Mouse (Mus musculus): Measurements from ENCODE around the gene Plekhd1. TPM values are rescaled to one million over a fixed set of nuclear protein-coding genes. Genes with fewer than 3 reads are reported as not detected.

The Plekhd1 gene
- polyA plus RNA-seq, 1 experiment from 2014 or later, result 1.5 TPM

GRCm38 (mm10) chr12:80668391-80668790 lies 24.0 kb upstream of the Plekhd1 start:
- Histone ChIP-seq H3K4me3 (no peak overlapping the region), H3K27me3 (no peaks in the 10 kb centered on the region), H3K4me1 (no peaks in the 10 kb centered on the region), H3K9me3 (no peaks in the 10 kb centered on the region), H3K9ac (no peak overlapping the region), H3K27ac (no peak overlapping the region), H3K4me2 (replicated peaks) (no peak overlapping the region), H3K36me3 (peaks cover 27% of the 10 kb centered on the region; the same call in 1 of the 2 replicates)
- 88% methylated on average over 2 of the region's 2 CpGs for WGBS
- no peak for ATAC-seq (ENCODE audit: insufficient number of reproducible peaks, insufficient read depth, low FRiP score, low TSS enrichment)

GRCm38 (mm10) chr12:80673170-80673569 lies 19.2 kb upstream of the Plekhd1 start:
- H3K4me2 ChIP-seq (replicated peaks), result no peak overlapping the region
- no peak for ATAC-seq (ENCODE audit: insufficient number of reproducible peaks, insufficient read depth, low FRiP score, low TSS enrichment)
- no peaks in the 10 kb centered on the region for H3K4me1 ChIP-seq
- no peak overlapping the region for H3K27ac ChIP-seq
- H3K9ac ChIP-seq, result no peak overlapping the region
- H3K27me3 ChIP-seq, result no peaks in the 10 kb centered on the region
- no peak overlapping the region for H3K4me3 ChIP-seq
- WGBS, result 16% methylated on average over 3 of the region's 3 CpGs
- H3K9me3 ChIP-seq, result no peaks in the 10 kb centered on the region
- peaks cover 38% of the 10 kb centered on the region for H3K36me3 ChIP-seq

- Histone ChIP-seq H3K9ac (no peak overlapping the region), H3K4me1 (no peaks in the 10 kb centered on the region), H3K4me2 (replicated peaks) (no peak overlapping the region), H3K4me3 (no peak overlapping the region), H3K36me3 (peaks cover 24% of the 10 kb centered on the region), H3K27ac (no peak overlapping the region), H3K27me3 (no peaks in the 10 kb centered on the region), H3K9me3 (no peaks in the 10 kb centered on the region)
- 67% methylated on average over 1 of the region's 1 CpGs for WGBS
- ATAC-seq (ENCODE audit: insufficient number of reproducible peaks, insufficient read depth, low FRiP score, low TSS enrichment), result no peak
Observed at GRCm38 (mm10) chr12:80681340-80681739, 11.1 kb upstream of the Plekhd1 start.

DNA sequence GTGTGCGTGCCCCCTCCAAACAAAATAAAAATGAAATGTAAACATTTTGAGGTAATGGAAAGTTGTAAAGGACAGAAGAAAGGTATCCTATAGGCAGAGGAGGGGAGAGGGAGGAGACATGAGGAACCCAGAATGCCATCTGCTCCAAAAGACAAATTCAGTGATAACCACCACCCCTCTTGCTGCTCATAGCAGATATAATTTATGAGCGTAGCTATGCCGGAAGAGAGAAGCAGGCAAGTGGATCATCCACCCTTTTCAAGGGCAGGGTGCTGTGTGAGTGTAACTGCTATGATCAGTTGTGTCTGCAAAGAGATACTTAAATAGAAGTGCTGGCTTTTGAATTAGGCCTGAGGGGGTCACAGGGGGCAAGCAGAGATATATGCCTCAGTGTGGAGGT lies 8.8 kb upstream of the Plekhd1 start:
- no peak for ATAC-seq (ENCODE audit: insufficient number of reproducible peaks, insufficient read depth, low FRiP score, low TSS enrichment)
- no peaks in the 10 kb centered on the region for H3K9me3 ChIP-seq
- no peak overlapping the region for H3K4me3 ChIP-seq
- WGBS, result 88% methylated on average over 3 of the region's 3 CpGs
- peaks cover 8% of the 10 kb centered on the region for H3K36me3 ChIP-seq
- H3K4me1 ChIP-seq, result no peaks in the 10 kb centered on the region
- no peak overlapping the region for H3K4me2 ChIP-seq (replicated peaks)
- H3K9ac ChIP-seq, result no peak overlapping the region
- H3K27ac ChIP-seq, result no peak overlapping the region
- no peaks in the 10 kb centered on the region for H3K27me3 ChIP-seq

DNA sequence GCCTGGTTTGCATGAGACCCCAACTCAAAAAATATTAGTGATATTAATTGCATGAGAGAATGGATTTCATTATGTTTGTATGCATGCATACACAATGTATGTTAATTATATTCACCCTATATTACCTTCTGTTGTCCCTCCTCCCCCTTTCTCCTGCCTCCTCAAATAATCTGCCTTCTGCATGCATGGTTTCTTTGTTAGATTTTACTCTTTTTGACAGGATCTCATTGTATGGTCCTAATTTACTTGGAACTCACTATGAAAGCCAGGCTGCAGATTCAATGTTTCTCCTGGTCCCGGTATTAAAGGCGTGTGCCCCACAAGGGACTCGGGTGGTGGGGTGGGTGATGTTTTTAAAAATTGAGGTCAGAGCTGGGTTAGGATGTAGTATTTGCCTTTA lies 8.1 kb upstream of the Plekhd1 start:
- no peak overlapping the region for H3K9ac ChIP-seq
- ATAC-seq (ENCODE audit: insufficient number of reproducible peaks, insufficient read depth, low FRiP score, low TSS enrichment), result no peak
- WGBS, result 82% methylated on average over 3 of the region's 3 CpGs

DNA sequence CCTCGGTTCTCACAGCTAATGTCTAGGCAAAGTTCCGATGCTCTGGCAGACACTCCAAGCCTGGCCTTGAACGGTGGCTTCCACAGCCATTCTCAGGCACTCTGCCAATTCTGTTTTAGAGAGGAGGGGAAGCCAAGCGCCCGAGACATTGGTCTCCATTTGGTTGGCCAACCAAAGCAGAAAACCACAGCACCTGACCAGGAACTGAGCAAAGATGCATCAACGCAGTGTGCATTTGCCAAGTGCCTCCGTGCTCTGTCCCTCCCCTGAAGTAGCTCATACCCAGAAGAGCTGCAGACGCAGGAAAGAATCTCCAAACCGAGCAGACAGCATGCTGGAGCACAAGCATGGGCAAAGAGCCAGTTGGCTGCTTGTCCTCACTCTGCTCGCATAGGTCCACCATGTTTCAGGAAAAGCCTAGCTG lies 4.6 kb upstream of the Plekhd1 start:
- Histone ChIP-seq H3K27me3 (peaks cover 24% of the 10 kb centered on the region), H3K27ac (no peak overlapping the region), H3K36me3 (no peaks in the 10 kb centered on the region), H3K9ac (no peak overlapping the region), H3K4me3 (no peak overlapping the region), H3K9me3 (no peaks in the 10 kb centered on the region), H3K4me2 (replicated peaks) (no peak overlapping the region), H3K4me1 (peaks cover 15% of the 10 kb centered on the region)
- WGBS, result 87% methylated on average over 10 of the region's 10 CpGs
- no peak for ATAC-seq (ENCODE audit: insufficient number of reproducible peaks, insufficient read depth, low FRiP score, low TSS enrichment)

More for the DNA sequence above, 8.1 kb upstream of the Plekhd1 start:
- no peak overlapping the region for H3K4me2 ChIP-seq (replicated peaks)
- H3K4me1 ChIP-seq, result no peaks in the 10 kb centered on the region
- H3K27me3 ChIP-seq, result no peaks in the 10 kb centered on the region
- no peak overlapping the region for H3K27ac ChIP-seq
- peaks cover 7% of the 10 kb centered on the region; the same call in 1 of the 2 replicates for H3K36me3 ChIP-seq
- no peaks in the 10 kb centered on the region for H3K9me3 ChIP-seq
- no peak overlapping the region for H3K4me3 ChIP-seq

DNA sequence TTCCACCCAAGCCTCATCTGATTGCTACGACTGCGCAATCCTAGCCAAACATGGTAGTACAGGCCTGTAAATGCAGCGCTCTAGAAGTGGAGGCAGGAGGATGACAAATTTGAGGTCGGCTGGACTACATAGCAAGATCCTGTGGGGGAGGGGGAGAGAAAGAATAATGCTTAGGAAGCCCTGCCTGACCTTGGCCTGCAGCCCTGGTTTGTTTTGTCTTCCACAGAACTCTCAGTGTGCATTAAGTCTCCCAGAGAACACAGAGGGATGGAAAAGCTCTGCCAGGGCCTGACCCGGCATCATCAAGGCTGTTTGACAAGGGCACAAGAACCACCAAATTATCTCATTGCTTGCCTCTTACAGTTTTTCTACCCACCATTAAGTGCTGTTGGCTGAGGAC lies 2.7 kb upstream of the Plekhd1 start:
- Histone ChIP-seq H3K36me3 (no peaks in the 10 kb centered on the region), H3K4me3 (no peak overlapping the region), H3K9me3 (no peaks in the 10 kb centered on the region), H3K27ac (no peak overlapping the region), H3K4me1 (peaks cover 23% of the 10 kb centered on the region), H3K9ac (no peak overlapping the region), H3K27me3 (peaks cover 43% of the 10 kb centered on the region), H3K4me2 (replicated peaks) (no peak overlapping the region)
- WGBS, result 44% methylated on average over 5 of the region's 5 CpGs
- ATAC-seq (ENCODE audit: insufficient number of reproducible peaks, insufficient read depth, low FRiP score, low TSS enrichment), result no peak

- no peak for ATAC-seq (ENCODE audit: insufficient number of reproducible peaks, insufficient read depth, low FRiP score, low TSS enrichment)
- peak overlapping the region; percentile 66; the same call in 1 of the 2 replicates for H3K4me2 ChIP-seq (replicated peaks)
- H3K9me3 ChIP-seq, result no peaks in the 10 kb centered on the region
- H3K27me3 ChIP-seq, result peaks cover 47% of the 10 kb centered on the region
- H3K27ac ChIP-seq, result no peak overlapping the region
- no peak overlapping the region for H3K9ac ChIP-seq
- no peaks in the 10 kb centered on the region for H3K36me3 ChIP-seq
- WGBS, result 5% methylated on average over 12 of the region's 12 CpGs
- no peak overlapping the region for H3K4me3 ChIP-seq
- H3K4me1 ChIP-seq, result peaks cover 23% of the 10 kb centered on the region
Observed at GRCm38 (mm10) chr12:80691671-80692091, 710 bp upstream of the Plekhd1 start.

- 15% methylated on average over 2 of the region's 2 CpGs for WGBS
- Histone ChIP-seq H3K27ac (no peak overlapping the region), H3K9ac (no peak overlapping the region), H3K4me1 (peaks cover 23% of the 10 kb centered on the region), H3K4me3 (no peak overlapping the region), H3K4me2 (replicated peaks) (no peak overlapping the region), H3K9me3 (no peaks in the 10 kb centered on the region), H3K36me3 (no peaks in the 10 kb centered on the region), H3K27me3 (peaks cover 47% of the 10 kb centered on the region)
- no peak for ATAC-seq (ENCODE audit: insufficient number of reproducible peaks, insufficient read depth, low FRiP score, low TSS enrichment)
Observed at GRCm38 (mm10) chr12:80693700-80694099, 1.3 kb downstream of the Plekhd1 start.

- WGBS, result 79% methylated on average over 3 of the region's 3 CpGs
- no peak overlapping the region for H3K9ac ChIP-seq
- H3K27me3 ChIP-seq, result peaks cover 47% of the 10 kb centered on the region
Observed at GRCm38 (mm10) chr12:80695004-80695403, 2.6 kb downstream of the Plekhd1 start.

GRCm38 (mm10) chr12:80698526-80699143 lies 6.2 kb downstream of the Plekhd1 start:
- Histone ChIP-seq H3K27me3 (peaks cover 15% of the 10 kb centered on the region), H3K36me3 (no peaks in the 10 kb centered on the region), H3K4me2 (replicated peaks) (no peak overlapping the region), H3K4me3 (no peak overlapping the region), H3K9me3 (no peaks in the 10 kb centered on the region), H3K27ac (no peak overlapping the region), H3K4me1 (peaks cover 2% of the 10 kb centered on the region; the same call in 1 of the 2 replicates), H3K9ac (no peak overlapping the region)
- WGBS, result 83% methylated on average over 5 of the region's 5 CpGs
- no peak for ATAC-seq (ENCODE audit: insufficient number of reproducible peaks, insufficient read depth, low FRiP score, low TSS enrichment)

More at GRCm38 (mm10) chr12:80695004-80695403, 2.6 kb downstream of the Plekhd1 start:
- Histone ChIP-seq H3K4me3 (no peak overlapping the region), H3K9me3 (no peaks in the 10 kb centered on the region), H3K36me3 (no peaks in the 10 kb centered on the region), H3K27ac (no peak overlapping the region), H3K4me1 (peaks cover 20% of the 10 kb centered on the region), H3K4me2 (replicated peaks) (no peak overlapping the region)
- ATAC-seq (ENCODE audit: insufficient number of reproducible peaks, insufficient read depth, low FRiP score, low TSS enrichment), result no peak

DNA sequence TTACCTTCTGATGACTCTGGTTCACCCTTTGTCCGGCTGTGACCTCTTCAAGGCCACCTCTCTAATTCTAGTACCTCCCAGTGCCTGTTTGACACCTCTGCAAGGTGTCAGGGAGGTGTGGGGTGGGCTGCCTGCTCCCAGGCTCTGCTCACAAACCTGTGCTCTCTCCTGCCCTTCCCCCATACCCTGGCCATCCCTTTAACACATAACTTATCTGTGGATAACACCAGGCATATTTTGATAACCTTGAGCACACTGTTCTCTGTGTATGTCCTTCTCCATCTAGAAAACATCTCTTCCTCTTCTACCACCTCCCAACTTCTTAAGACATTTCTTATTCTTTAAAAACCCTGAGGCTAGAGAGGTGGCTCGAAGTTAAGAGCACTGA lies 6.7 kb downstream of the Plekhd1 start:
- no peaks in the 10 kb centered on the region for H3K36me3 ChIP-seq
- H3K27me3 ChIP-seq, result peaks cover 10% of the 10 kb centered on the region
- no peak overlapping the region for H3K27ac ChIP-seq
- H3K4me1 ChIP-seq, result no peaks in the 10 kb centered on the region
- no peak overlapping the region for H3K4me3 ChIP-seq
- no peaks in the 10 kb centered on the region for H3K9me3 ChIP-seq
- ATAC-seq (ENCODE audit: insufficient number of reproducible peaks, insufficient read depth, low FRiP score, low TSS enrichment), result no peak
- 69% methylated on average over 2 of the region's 2 CpGs for WGBS
- H3K4me2 ChIP-seq (replicated peaks), result no peak overlapping the region
- H3K9ac ChIP-seq, result no peak overlapping the region
